Mouse (Mus musculus) neural tube, embryonic 10.5 days (tissue): ENCODE results near the gene Cep290.

ENCODE experiments used
- DNase-seq: peaks from one replicate; pipeline ENCODE4 v3.0.0-alpha.2; 2017; ENCODE audit warnings: low spot score; ENCODE audit errors: extremely low spot score

Cep290 gene

GRCm38 (mm10) chr10:100588932-100589388 is 101.6 kb downstream of the Cep290 start:
- DNase-seq = peak; percentile 89

DNA sequence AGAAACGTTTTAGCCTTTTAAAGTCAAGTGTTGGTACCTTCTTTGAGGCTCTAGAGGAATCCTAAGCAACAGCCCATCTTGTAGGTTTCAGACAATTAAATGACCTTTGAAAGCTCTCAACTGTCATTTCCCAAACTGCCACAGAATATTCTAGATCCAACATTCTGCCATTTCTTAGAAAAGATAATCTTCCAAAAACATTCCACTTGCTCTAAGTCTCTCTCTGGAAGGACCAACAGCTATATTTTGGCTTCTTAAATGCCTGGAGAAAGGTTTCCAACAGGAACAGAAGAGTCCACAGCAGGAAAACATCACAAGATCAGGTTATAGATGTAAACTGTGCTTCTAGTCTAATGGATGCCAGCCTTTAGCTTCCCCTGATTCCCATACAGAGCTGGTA is 103.0 kb downstream of the Cep290 start, which contains the start of the genes 4930430F08Rik and 1700017N19Rik:
TSS of gene 4930430F08Rik (minus strand) at position 101 of the 400 bp plus-strand sequence.
TSS of gene 1700017N19Rik (plus strand) at position 162 of the 400 bp plus-strand sequence.
- no peak for DNase-seq

DNA sequence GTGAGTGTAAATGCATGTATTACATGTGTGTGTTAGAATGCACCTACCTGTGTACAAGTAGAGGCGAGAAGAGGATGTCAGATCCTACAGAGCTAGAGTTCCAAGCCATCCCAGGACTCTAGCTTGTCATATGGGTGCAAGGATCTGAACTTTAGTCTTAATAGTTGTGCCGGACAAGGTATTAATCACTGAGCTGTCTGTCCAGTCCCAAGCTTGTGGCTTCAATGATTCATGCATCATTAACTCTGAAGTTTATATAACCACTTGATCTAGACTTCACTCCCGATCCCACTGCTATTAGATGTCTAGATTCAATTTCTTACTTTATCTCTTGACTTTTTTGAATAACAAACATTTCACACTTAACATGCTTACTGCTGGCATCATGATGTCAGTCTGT is 111.0 kb downstream of the Cep290 start:
- no peak for DNase-seq

- DNase-seq = no peak
These were observed 116.2 kb downstream of the Cep290 start for GRCm38 (mm10) chr10:100603511-100603910.

DNA sequence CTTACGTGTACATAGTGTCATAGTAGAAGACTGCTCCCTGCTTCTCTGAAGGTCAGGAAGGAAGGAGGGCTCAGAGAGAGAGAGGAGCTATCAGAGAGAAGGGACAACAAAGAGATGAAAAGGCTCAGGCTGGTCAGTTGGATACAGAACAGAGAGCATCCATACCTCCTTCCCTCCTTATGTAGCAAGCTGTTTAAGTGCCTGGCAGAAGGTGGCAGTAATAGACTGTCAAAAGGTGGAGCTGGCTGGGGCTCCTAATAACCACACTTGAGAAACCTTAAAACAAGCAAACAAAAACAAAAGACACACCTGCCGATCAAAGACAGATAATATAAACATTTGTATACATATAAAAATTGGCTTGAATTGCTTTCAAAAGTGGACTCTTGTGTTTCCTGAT is 116.9 kb downstream of the Cep290 start:
- no peak for DNase-seq

DNA sequence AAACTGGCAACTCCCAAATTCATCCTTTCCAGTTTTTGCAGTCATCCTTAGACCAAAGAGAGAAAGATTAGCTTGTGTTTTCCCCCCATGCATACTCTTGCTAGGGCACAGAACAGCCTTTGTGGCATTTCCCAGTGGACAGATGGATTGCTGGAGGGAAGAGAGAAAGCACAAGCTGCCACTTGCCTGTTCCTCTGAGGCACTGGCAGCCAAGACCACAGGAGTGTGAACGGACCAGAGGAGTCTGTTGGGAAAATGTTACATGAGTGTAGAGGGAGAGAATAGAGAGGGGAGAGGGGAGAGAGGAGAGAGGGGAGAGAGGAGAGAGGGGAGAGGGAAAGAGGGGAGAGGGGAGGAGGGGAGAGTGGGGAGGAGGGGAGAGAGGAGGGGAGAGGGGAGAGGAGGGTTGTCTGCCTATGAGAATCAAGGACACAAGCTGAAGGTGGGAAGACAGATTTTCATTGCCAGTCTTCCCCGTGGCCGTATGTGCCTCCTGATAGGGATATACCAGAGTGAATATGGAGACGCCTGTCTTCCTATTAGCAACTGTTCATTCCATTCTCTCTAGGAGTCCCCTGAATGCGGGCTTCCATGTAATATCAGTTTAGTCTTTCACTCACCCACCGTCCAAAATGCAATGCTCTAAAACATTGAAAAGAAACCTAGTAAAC is 130.0 kb downstream of the Cep290 start:
- DNase-seq = no peak

DNA sequence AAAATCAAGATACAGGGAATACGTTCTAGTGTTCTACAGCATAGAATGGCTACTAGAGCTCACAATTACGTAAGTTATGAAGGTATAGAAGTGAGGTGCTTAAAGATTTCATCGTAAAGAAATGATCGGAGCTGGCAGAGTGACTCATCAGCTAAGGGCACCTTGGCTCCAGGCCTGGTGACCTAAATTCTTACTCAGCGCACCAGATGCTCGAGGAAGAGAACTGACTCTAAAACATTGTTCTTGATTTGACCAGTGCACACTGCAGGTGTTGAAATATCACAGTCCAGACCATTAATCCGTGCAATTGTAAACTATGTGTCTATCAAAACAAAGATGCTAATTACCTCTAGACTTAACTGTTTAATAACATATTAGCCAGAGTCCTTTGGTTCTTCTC is 132.1 kb downstream of the Cep290 start:
- DNase-seq = no peak

- DNase-seq = no peak
These were observed 132.7 kb downstream of the Cep290 start for GRCm38 (mm10) chr10:100620040-100620439.

GRCm38 (mm10) chr10:100622494-100622893 is 135.1 kb downstream of the Cep290 start:
- no peak for DNase-seq
